Mouse (Mus musculus) stomach, embryonic 14.5 days (tissue): Measurements from ENCODE around the gene Rbfox2. TPM values are rescaled to one million over a fixed set of nuclear protein-coding genes. Genes with fewer than 3 reads are reported as not detected.

Source experiments
- ATAC-seq: fragments of 200-750 bp; cut with Nextera tagmentation; 2 replicates; pipeline ENCODE4 v1.8.0; 2017; ENCODE audit warnings: low read depth, moderate TSS enrichment; ENCODE audit not compliant: insufficient number of reproducible peaks, insufficient read depth, low FRiP score
- H3K27ac ChIP-seq: fragments of 300-500 bp; sonication (generic); 2 replicates; pipeline ENCODE4 v1.5.1; 2014; ENCODE audit warnings: mild to moderate bottlenecking, low read length, moderate library complexity, mixed read lengths
- H3K27me3 ChIP-seq: fragments of 300-500 bp; sonication (generic); 2 replicates; pipeline ENCODE4 v1.6.1; 2014; ENCODE audit warnings: low read length, control low read depth, mixed read lengths; ENCODE audit not compliant: control insufficient read depth, insufficient read depth
- H3K36me3 ChIP-seq: fragments of 300-500 bp; sonication (generic); 2 replicates; pipeline ENCODE4 v1.6.1; 2014; ENCODE audit warnings: mild to moderate bottlenecking, control low read depth, low read length, moderate library complexity, mixed read lengths; ENCODE audit not compliant: control insufficient read depth, insufficient read depth
- H3K4me1 ChIP-seq: fragments of 300-500 bp; sonication (generic); 2 replicates; pipeline ENCODE4 v1.6.1; 2014; ENCODE audit warnings: low read length, control low read depth, mixed read lengths; ENCODE audit not compliant: control insufficient read depth, insufficient read depth
- H3K4me2 ChIP-seq: fragments of 300-500 bp; sonication (generic); replicated peaks from 2 replicates; pipeline ENCODE4 v1.6.1; 2014; ENCODE audit warnings: low read depth, low read length, control low read depth
- H3K4me3 ChIP-seq: fragments of 300-500 bp; sonication (generic); 2 replicates; pipeline ENCODE4 v1.5.1; 2014; ENCODE audit warnings: low read depth, low read length, control low read depth
- H3K9ac ChIP-seq: fragments of 300-500 bp; sonication (generic); replicated peaks from 2 replicates; pipeline ENCODE4 v1.6.1; 2014; ENCODE audit warnings: low read depth, mild to moderate bottlenecking, control low read depth, low read length, moderate library complexity, mixed read lengths
- H3K9me3 ChIP-seq: fragments of 300-500 bp; sonication (generic); 2 replicates; pipeline ENCODE4 v1.6.1; 2016; ENCODE audit warnings: low read depth, low read length, control low read depth; ENCODE audit not compliant: control insufficient read depth
- WGBS: fragments of 180-500 bp; shearing (Covaris S2); extraction: QIAGEN DNeasy Blood & Tissue Kit; methylation state at CpG from one replicate; pipeline ENCODE4 v1.1.7; 2014; 5-methylcytosine and 5-hydroxymethylcytosine counted together
- polyA plus RNA-seq: library from polyadenylated mRNA; unstranded; fragments of >200 nt; fragmentation: Nextera tagmentation; extraction: Ambion mirVana; gene quantifications from 2 replicates; pipeline ENCODE4 v1.2.1, GENCODE M21; 2014

Gene Rbfox2
- polyA plus RNA-seq, 1 experiment from 2014 or later: 90.5 TPM

GRCm38 (mm10) chr15:77323226-77323625 is 16.4 kb upstream of the Rbfox2 start:
- no peak overlapping the region for H3K4me2 ChIP-seq
- no peaks in the 10 kb centered on the region for H3K9me3 ChIP-seq
- H3K36me3 ChIP-seq: no peaks in the 10 kb centered on the region
- H3K9ac ChIP-seq: no peak overlapping the region
- WGBS: 81% methylated on average over 10 of the region's 10 CpGs
- no peak overlapping the region for H3K27ac ChIP-seq
- H3K27me3 ChIP-seq: no peaks in the 10 kb centered on the region
- H3K4me1 ChIP-seq: no peaks in the 10 kb centered on the region
- ATAC-seq: no peak
- no peak overlapping the region for H3K4me3 ChIP-seq

GRCm38 (mm10) chr15:77313701-77314100 is 6.9 kb upstream of the Rbfox2 start:
- ATAC-seq: no peak
- Histone ChIP-seq H3K9ac (no peak overlapping the region), H3K4me1 (0 out of 2 replicates have a peak, but pooled peaks cover 7% of the 10 kb centered on the region), H3K27ac (no peak overlapping the region), H3K27me3 (no peaks in the 10 kb centered on the region), H3K4me2 (0 out of 2 replicates have a peak overlapping the region, but pooled peaks have one; percentile 2), H3K4me3 (no peak overlapping the region), H3K9me3 (no peaks in the 10 kb centered on the region), H3K36me3 (no peaks in the 10 kb centered on the region)
- 11% methylated on average over 6 of the region's 6 CpGs for WGBS

GRCm38 (mm10) chr15:77312796-77313195 is 6.0 kb upstream of the Rbfox2 start:
- H3K9ac ChIP-seq: no peak overlapping the region
- no peak overlapping the region for H3K4me2 ChIP-seq
- no peaks in the 10 kb centered on the region for H3K9me3 ChIP-seq
- H3K27me3 ChIP-seq: no peaks in the 10 kb centered on the region
- H3K27ac ChIP-seq: no peak overlapping the region
- no peak overlapping the region for H3K4me3 ChIP-seq
- no peak for ATAC-seq
- H3K4me1 ChIP-seq: 0 out of 2 replicates have a peak, but pooled peaks cover 7% of the 10 kb centered on the region
- 96% methylated on average over 7 of the region's 7 CpGs for WGBS
- no peaks in the 10 kb centered on the region for H3K36me3 ChIP-seq

GRCm38 (mm10) chr15:77307767-77308495 is 1.1 kb upstream of the Rbfox2 start:
- Histone ChIP-seq H3K9me3 (no peaks in the 10 kb centered on the region), H3K36me3 (no peaks in the 10 kb centered on the region), H3K4me3 (no peak overlapping the region), H3K27ac (no peak overlapping the region), H3K9ac (no peak overlapping the region), H3K4me2 (no peak overlapping the region), H3K4me1 (peaks cover 18% of the 10 kb centered on the region), H3K27me3 (no peaks in the 10 kb centered on the region)
- 78% methylated on average over 4 of the region's 4 CpGs for WGBS
- ATAC-seq: no peak

GRCm38 (mm10) chr15:77305852-77306546 is 805 bp downstream of the Rbfox2 start:
- Histone ChIP-seq H3K9ac (peak overlapping the region; percentile 96), H3K4me3 (peak overlapping the region; percentile 94), H3K9me3 (no peaks in the 10 kb centered on the region), H3K27ac (peak overlapping the region; percentile 99), H3K27me3 (no peaks in the 10 kb centered on the region), H3K4me2 (peak overlapping the region; percentile 73), H3K36me3 (no peaks in the 10 kb centered on the region), H3K4me1 (peaks cover 20% of the 10 kb centered on the region)
- WGBS: under 1% methylated on average over 54 of the region's 54 CpGs
- ATAC-seq: no peak

- H3K9me3 ChIP-seq: no peaks in the 10 kb centered on the region
- H3K4me3 ChIP-seq: peak overlapping the region; percentile 94
- 9% methylated on average over 3 of the region's 3 CpGs for WGBS
- H3K4me2 ChIP-seq: peak overlapping the region; percentile 73
- H3K36me3 ChIP-seq: no peaks in the 10 kb centered on the region
- no peaks in the 10 kb centered on the region for H3K27me3 ChIP-seq
- H3K27ac ChIP-seq: peak overlapping the region; percentile 99; the same call in 1 of the 2 replicates
- H3K4me1 ChIP-seq: peaks cover 27% of the 10 kb centered on the region
- H3K9ac ChIP-seq: peak overlapping the region; percentile 96
- ATAC-seq: no peak
Observed at GRCm38 (mm10) chr15:77304960-77305359, 1.8 kb downstream of the Rbfox2 start.

GRCm38 (mm10) chr15:77301122-77301521 is 5.7 kb downstream of the Rbfox2 start:
- 71% methylated on average over 6 of the region's 6 CpGs for WGBS
- no peak overlapping the region for H3K27ac ChIP-seq
- H3K4me1 ChIP-seq: peaks cover 34% of the 10 kb centered on the region
- H3K4me3 ChIP-seq: no peak overlapping the region
- H3K36me3 ChIP-seq: no peaks in the 10 kb centered on the region
- H3K9ac ChIP-seq: no peak overlapping the region
- H3K9me3 ChIP-seq: no peaks in the 10 kb centered on the region
- no peaks in the 10 kb centered on the region for H3K27me3 ChIP-seq
- no peak overlapping the region for H3K4me2 ChIP-seq
- ATAC-seq: no peak

- no peak overlapping the region for H3K9ac ChIP-seq
- H3K4me1 ChIP-seq: peaks cover 24% of the 10 kb centered on the region
- no peak overlapping the region for H3K4me3 ChIP-seq
- no peak overlapping the region for H3K27ac ChIP-seq
- WGBS: 66% methylated on average over 3 of the region's 3 CpGs
- no peak for ATAC-seq
- no peaks in the 10 kb centered on the region for H3K36me3 ChIP-seq
- H3K4me2 ChIP-seq: no peak overlapping the region
- H3K27me3 ChIP-seq: no peaks in the 10 kb centered on the region
- no peaks in the 10 kb centered on the region for H3K9me3 ChIP-seq
Observed at GRCm38 (mm10) chr15:77298564-77298963, 8.2 kb downstream of the Rbfox2 start.
